Mouse (Mus musculus) bone marrow, adult 2 months (tissue): ENCODE measurements around the gene Nrg4. TPM values are rescaled to one million over a fixed set of nuclear protein-coding genes. Genes with fewer than 3 reads are reported as not detected.

Experiments
- H3K27ac ChIP-seq: fragments of 200-500 bp; 2 replicates; pipeline ENCODE4 v1.5.1; 2012; ENCODE audit warnings: low read depth, mild to moderate bottlenecking, control low read depth, inconsistent platforms, low read length; ENCODE audit not compliant: control insufficient read depth, poor library complexity, insufficient read depth
- H3K4me1 ChIP-seq: fragments of 200-500 bp; 2 replicates; pipeline ENCODE4 v1.6.1; 2011; ENCODE audit warnings: low read length; ENCODE audit not compliant: control insufficient read depth, insufficient read depth
- H3K4me3 ChIP-seq: fragments of 200-500 bp; replicated peaks from 2 replicates; pipeline ENCODE3; 2011; ENCODE audit warnings: mild to moderate bottlenecking, low read depth, low read length, control low read depth; ENCODE audit not compliant: control insufficient read depth
- CTCF ChIP-seq: fragments of 200-500 bp; IDR thresholded peaks from 2 replicates; pipeline ENCODE4 v1.5.1; 2011; ENCODE audit warnings: low read length, control low read depth; ENCODE audit not compliant: control insufficient read depth, insufficient read depth
- POLR2A ChIP-seq: fragments of 200-500 bp; IDR thresholded peaks from 2 replicates; pipeline ENCODE4 v1.6.1; 2011; ENCODE audit warnings: low read depth, mild to moderate bottlenecking, control low read depth, low read length, borderline replicate concordance; ENCODE audit not compliant: control insufficient read depth
- WGBS: fragments of 180-500 bp; shearing (Covaris S2); methylation state at CpG from one replicate; pipeline ENCODE4 v1.1.7; 2018; 5-methylcytosine and 5-hydroxymethylcytosine counted together
- polyA plus RNA-seq: library from polyadenylated mRNA; stranded (reverse); fragments of >200 nt; gene quantifications from 2 replicates; pipeline ENCODE4 v1.2.4, GENCODE M21; 2011; ENCODE audit warnings: low replicate concordance; ENCODE audit not compliant: missing spikeins, insufficient read depth, insufficient read length

The Nrg4 gene
- polyA plus RNA-seq, 1 experiment: 1.2 TPM

GRCm38 (mm10) chr9:55277562-55277961 lies 49.1 kb downstream of the Nrg4 start:
- peaks cover 2% of the 10 kb centered on the region; the same call in 1 of the 2 replicates for H3K4me1 ChIP-seq
- no peak overlapping the region for H3K27ac ChIP-seq
- no peak for TF ChIP-seq CTCF
- TF ChIP-seq POLR2A: no peak
- 65% methylated on average over 4 of the region's 4 CpGs for WGBS
- H3K4me3 ChIP-seq: no peak overlapping the region

GRCm38 (mm10) chr9:55273906-55274305 lies 52.7 kb downstream of the Nrg4 start:
- no peak for TF ChIP-seq POLR2A
- no peak overlapping the region for H3K4me3 ChIP-seq
- no peak overlapping the region for H3K27ac ChIP-seq
- H3K4me1 ChIP-seq: peaks cover 2% of the 10 kb centered on the region; the same call in 1 of the 2 replicates
- 82% methylated on average over 4 of the region's 4 CpGs for WGBS

DNA sequence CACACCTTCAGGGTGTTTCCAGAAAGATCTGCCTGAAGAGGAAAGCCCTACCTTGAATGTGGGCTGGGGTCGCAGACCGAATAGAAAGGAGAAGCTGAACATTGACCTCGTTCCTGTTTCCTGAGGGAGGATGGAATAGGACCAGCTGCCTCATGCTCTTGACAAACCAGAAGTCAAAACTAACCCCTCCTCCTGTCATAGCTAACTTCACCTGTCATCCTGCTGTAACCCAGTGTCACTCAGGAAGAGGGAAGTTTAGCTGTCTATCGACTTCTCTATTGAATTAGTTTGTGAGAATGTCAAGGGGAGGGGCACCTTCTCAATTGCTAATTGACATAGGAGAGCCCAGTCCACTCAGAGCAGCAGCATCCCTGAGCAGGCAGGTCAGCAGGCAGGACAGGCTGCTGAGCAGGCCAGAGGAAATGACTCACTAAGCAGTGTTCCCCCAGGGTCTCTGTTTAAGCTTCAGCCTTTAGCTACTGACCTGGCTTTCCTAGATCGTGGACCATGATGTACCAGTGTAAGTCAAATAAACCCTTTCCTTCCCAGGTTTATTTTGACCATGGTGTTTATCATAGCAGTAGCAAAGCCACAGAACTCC lies 54.6 kb downstream of the Nrg4 start:
- 11% methylated on average over 5 of the region's 5 CpGs for WGBS
- Histone ChIP-seq H3K27ac (no peak overlapping the region), H3K4me3 (no peak overlapping the region), H3K4me1 (no peaks in the 10 kb centered on the region; the same call in 1 of the 2 replicates)
- TF ChIP-seq POLR2A (no peak), CTCF (no peak)

GRCm38 (mm10) chr9:55264356-55265302 lies 62.0 kb downstream of the Nrg4 start:
- H3K27ac ChIP-seq: no peak overlapping the region

DNA sequence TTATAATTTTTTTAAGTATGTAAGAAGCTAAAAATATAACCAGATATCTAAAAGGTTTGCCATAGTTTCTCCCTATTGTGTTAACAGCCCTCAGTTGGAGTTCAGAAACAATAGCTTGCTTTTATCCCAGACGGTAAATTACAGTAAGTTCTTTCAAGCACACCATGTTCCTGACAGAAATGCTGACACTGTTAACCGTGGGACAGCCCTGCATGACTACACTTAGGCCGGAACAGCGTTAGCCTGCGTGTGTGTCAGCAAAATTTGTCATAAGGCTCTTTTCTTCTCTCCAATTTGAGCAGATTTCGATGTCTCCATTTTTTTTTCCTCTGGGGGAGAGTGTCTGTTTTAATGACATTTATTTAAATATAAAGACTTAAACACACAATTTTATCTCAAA lies 66.9 kb downstream of the Nrg4 start:
- 83% methylated on average over 6 of the region's 6 CpGs for WGBS
- TF ChIP-seq CTCF (no peak), POLR2A (no peak)
- Histone ChIP-seq H3K4me3 (no peak overlapping the region), H3K27ac (no peak overlapping the region), H3K4me1 (peaks cover 2% of the 10 kb centered on the region; the same call in 1 of the 2 replicates)

More at GRCm38 (mm10) chr9:55264356-55265302, 62.0 kb downstream of the Nrg4 start:
- WGBS: 65% methylated on average over 8 of the region's 8 CpGs
- H3K4me3 ChIP-seq: no peak overlapping the region
- TF ChIP-seq POLR2A (no peak), CTCF (no peak)
- H3K4me1 ChIP-seq: no peaks in the 10 kb centered on the region; the same call in 1 of the 2 replicates

DNA sequence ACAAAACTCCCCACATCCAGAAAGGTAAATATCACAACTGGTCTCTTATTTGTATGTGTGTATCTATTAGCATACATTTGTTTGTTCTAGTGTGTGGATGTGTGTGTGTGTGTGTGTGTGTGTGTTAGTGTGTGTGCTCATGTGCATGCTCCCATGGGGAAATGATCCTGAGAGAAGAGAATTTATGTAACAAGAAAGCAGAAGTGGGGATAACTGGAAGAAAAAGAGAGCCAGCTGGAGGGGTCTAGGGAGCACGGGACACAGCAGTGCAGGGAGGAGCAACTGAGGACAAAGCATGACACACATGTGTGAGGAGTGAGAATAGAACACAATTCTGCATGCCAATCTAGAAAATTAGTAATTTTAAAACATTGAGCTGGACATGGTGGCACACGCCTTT lies 69.5 kb downstream of the Nrg4 start:
- TF ChIP-seq CTCF (no peak), POLR2A (no peak)
- Histone ChIP-seq H3K4me3 (no peak overlapping the region), H3K27ac (no peak overlapping the region), H3K4me1 (peaks cover 2% of the 10 kb centered on the region; the same call in 1 of the 2 replicates)
- WGBS: 75% methylated on average over 2 of the region's 2 CpGs

- 25% methylated on average over 4 of the region's 4 CpGs for WGBS
- Histone ChIP-seq H3K27ac (no peak overlapping the region), H3K4me1 (peaks cover 2% of the 10 kb centered on the region; the same call in 1 of the 2 replicates), H3K4me3 (no peak overlapping the region)
- TF ChIP-seq POLR2A: no peak
- TF ChIP-seq CTCF: no peak
Observed at GRCm38 (mm10) chr9:55255604-55256003, 71.0 kb downstream of the Nrg4 start.

DNA sequence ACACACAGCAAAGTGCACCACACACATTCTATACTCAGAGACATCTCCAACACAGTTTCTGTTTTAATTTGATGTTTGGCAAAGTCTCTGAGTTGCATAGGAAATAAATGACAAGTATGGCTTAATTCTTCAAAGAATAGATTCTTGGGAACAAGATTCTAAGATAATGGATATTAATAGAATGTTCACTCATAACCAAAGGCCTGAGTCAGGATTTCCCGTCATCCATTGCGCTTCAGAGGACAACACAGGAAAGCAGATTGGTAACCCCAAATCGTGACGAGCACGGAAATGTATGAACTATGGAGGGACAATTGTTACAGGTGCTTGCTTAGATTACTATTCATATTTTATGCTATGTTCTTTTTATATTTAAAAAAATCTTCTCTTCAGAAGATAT lies 71.6 kb downstream of the Nrg4 start:
- peaks cover 4% of the 10 kb centered on the region for H3K4me1 ChIP-seq

More for the DNA sequence above, 71.6 kb downstream of the Nrg4 start:
- Histone ChIP-seq H3K27ac (no peak overlapping the region), H3K4me3 (no peak overlapping the region)
- 56% methylated on average over 5 of the region's 5 CpGs for WGBS
- TF ChIP-seq POLR2A: no peak
- TF ChIP-seq CTCF: no peak
